Mouse (Mus musculus) MEL (cell line): ENCODE measurements around the gene Sdccag8. TPM values are rescaled to one million over a fixed set of nuclear protein-coding genes. Genes with fewer than 3 reads are reported as not detected.

Experiments
- DNase-seq: peaks from one replicate; pipeline ENCODE4 v3.0.0; 2011; ENCODE audit warnings: low read depth, low spot score
- H3K27ac ChIP-seq: 2 replicates; pipeline ENCODE4 v1.5.1; 2012; ENCODE audit warnings: low read depth, mild to moderate bottlenecking, control low read depth, low read length, moderate library complexity; ENCODE audit not compliant: control insufficient read depth
- H3K27me3 ChIP-seq, 2 experiments: fragments of 150-350 bp in 1 of 2; sonication (generic) in 1 of 2; 2 replicates each; pipeline ENCODE4 v1.6.1; 2012; ENCODE audit warnings: low read length in 2 of 2, mild to moderate bottlenecking in 2 of 2, improper control_type of control experiment in 1 of 2, moderate library complexity in 1 of 2; ENCODE audit not compliant: insufficient read depth in 2 of 2, control insufficient read depth in 1 of 2
- H3K36me3 ChIP-seq, 2 experiments: 2 replicates each; pipeline ENCODE4 v1.6.1; 2012 to 2014; ENCODE audit warnings: low read length in 2 of 2, improper control_type of control experiment in 1 of 2, inconsistent platforms in 1 of 2, mild to moderate bottlenecking in 1 of 2; ENCODE audit not compliant: insufficient read depth in 2 of 2, control insufficient read depth in 1 of 2
- H3K4me1 ChIP-seq, 2 experiments: fragments of 150-350 bp in 1 of 2; sonication (generic) in 1 of 2; 2 replicates each; pipeline ENCODE4 v1.6.1; 2012; ENCODE audit warnings: low read length in 2 of 2, improper control_type of control experiment in 1 of 2, mild to moderate bottlenecking in 1 of 2; ENCODE audit not compliant: insufficient read depth in 2 of 2, control insufficient read depth in 1 of 2
- H3K4me3 ChIP-seq, 2 experiments: fragments of 150-350 bp in 1 of 2; sonication (generic) in 1 of 2; 2 replicates each; pipeline ENCODE4 v1.5.1; 2012; ENCODE audit warnings: low read depth in 2 of 2, low read length in 2 of 2, mild to moderate bottlenecking in 2 of 2, moderate library complexity in 2 of 2, control low read depth in 1 of 2, improper control_type of control experiment in 1 of 2; ENCODE audit not compliant: control insufficient read depth in 1 of 2, insufficient read depth in 1 of 2
- H3K79me2 ChIP-seq: 2 replicates; pipeline ENCODE4 v1.6.1; 2012; ENCODE audit warnings: mild to moderate bottlenecking, low read length, moderate library complexity; ENCODE audit not compliant: control insufficient read depth, poor library complexity, insufficient read depth
- H3K9ac ChIP-seq: 2 replicates; pipeline ENCODE4 v1.6.1; 2012; ENCODE audit warnings: low read depth, mild to moderate bottlenecking, control low read depth, low read length, moderate library complexity; ENCODE audit not compliant: control insufficient read depth, poor library complexity, severe bottlenecking
- H3K9me3 ChIP-seq: fragments of 150-350 bp; sonication (generic); replicated peaks from 2 replicates; pipeline ENCODE4 v1.6.1; 2012; ENCODE audit warnings: mild to moderate bottlenecking, low read length, improper control_type of control experiment, moderate library complexity; ENCODE audit not compliant: insufficient read depth
- BHLHE40 ChIP-seq: IDR thresholded peaks from 2 replicates; pipeline ENCODE4 v1.6.1; 2012; ENCODE audit warnings: low read depth, mild to moderate bottlenecking, inconsistent platforms, low read length, improper control_type of control experiment, borderline replicate concordance
- CHD1 ChIP-seq: IDR thresholded peaks from 2 replicates; pipeline ENCODE4 v1.6.1; 2012; ENCODE audit warnings: low read depth, mild to moderate bottlenecking, inconsistent platforms, low read length, improper control_type of control experiment
- CHD2 ChIP-seq: IDR thresholded peaks from 2 replicates; pipeline ENCODE4 v1.6.1; 2011; ENCODE audit warnings: low read length, improper control_type of control experiment
- CTCF ChIP-seq, 3 experiments: IDR thresholded peaks in 2 of 3; conservative IDR thresholded peaks in 1 of 3; 2 replicates each; pipeline ENCODE4 v1.5.1; 2011 to 2012; ENCODE audit warnings: low read length in 3 of 3, low read depth in 2 of 3, mild to moderate bottlenecking in 2 of 3, improper control_type of control experiment in 1 of 3, inconsistent platforms in 1 of 3, mixed read lengths in 1 of 3, moderate library complexity in 1 of 3; ENCODE audit not compliant: control insufficient read depth in 1 of 3, insufficient read depth in 1 of 3, poor library complexity in 1 of 3, severe bottlenecking in 1 of 3
- E2F4 ChIP-seq: IDR thresholded peaks from 2 replicates; pipeline ENCODE4 v1.6.1; 2011; ENCODE audit warnings: low read depth, low read length, improper control_type of control experiment, borderline replicate concordance
- EP300 ChIP-seq, 2 experiments: IDR thresholded peaks; 2 replicates each; pipeline ENCODE4 v1.6.1; 2011; ENCODE audit warnings: improper control_type of control experiment in 2 of 2, low read length in 2 of 2, low read depth in 1 of 2, mild to moderate bottlenecking in 1 of 2
- GATA1 ChIP-seq: IDR thresholded peaks from 2 replicates; pipeline ENCODE4 v1.6.1; 2011; ENCODE audit warnings: low read depth, low read length, improper control_type of control experiment
- MAFK ChIP-seq: IDR thresholded peaks from 2 replicates; pipeline ENCODE4 v1.6.1; 2011; ENCODE audit warnings: low read depth, mild to moderate bottlenecking, low read length, improper control_type of control experiment, borderline replicate concordance
- MAX ChIP-seq: IDR thresholded peaks from 2 replicates; pipeline ENCODE4 v1.6.1; 2011; ENCODE audit warnings: low read length, improper control_type of control experiment
- MEF2A ChIP-seq: IDR thresholded peaks from 2 replicates; pipeline ENCODE4 v1.6.1; 2014; ENCODE audit warnings: low read depth, mild to moderate bottlenecking, inconsistent platforms, low read length, improper control_type of control experiment; ENCODE audit not compliant: poor library complexity, insufficient replicate concordance, severe bottlenecking; ENCODE audit errors: extremely low read depth
- MXI1 ChIP-seq: IDR thresholded peaks from 2 replicates; pipeline ENCODE4 v1.6.1; 2011; ENCODE audit warnings: mild to moderate bottlenecking, low read depth, low read length, improper control_type of control experiment
- MYC ChIP-seq: IDR thresholded peaks from 2 replicates; pipeline ENCODE4 v1.6.1; 2011; ENCODE audit warnings: low read depth, mild to moderate bottlenecking, low read length, improper control_type of control experiment, moderate library complexity
- NRF1 ChIP-seq: IDR thresholded peaks from 2 replicates; pipeline ENCODE4 v1.6.1; 2014; ENCODE audit warnings: low read depth, mild to moderate bottlenecking, inconsistent platforms, low read length, improper control_type of control experiment, moderate library complexity; ENCODE audit not compliant: poor library complexity, insufficient read depth, severe bottlenecking
- POLR2AphosphoS2 ChIP-seq: IDR thresholded peaks from 2 replicates; pipeline ENCODE4 v1.6.1; 2011; ENCODE audit warnings: low read length, improper control_type of control experiment
- POLR2AphosphoS5 ChIP-seq: IDR thresholded peaks from 2 replicates; pipeline ENCODE4 v1.6.1; 2012; ENCODE audit warnings: low read depth, borderline replicate concordance, mild to moderate bottlenecking, inconsistent platforms, low read length, moderate library complexity, mixed read lengths
- RAD21 ChIP-seq: IDR thresholded peaks from 2 replicates; pipeline ENCODE4 v1.6.1; 2011; ENCODE audit warnings: mild to moderate bottlenecking, low read depth, low read length, improper control_type of control experiment
- SMC3 ChIP-seq: IDR thresholded peaks from 2 replicates; pipeline ENCODE4 v1.6.1; 2011; ENCODE audit warnings: low read depth, low read length, improper control_type of control experiment
- TAL1 ChIP-seq: IDR thresholded peaks from 2 replicates; pipeline ENCODE4 v1.6.1; 2012; ENCODE audit warnings: mild to moderate bottlenecking, inconsistent platforms, low read length, moderate library complexity, mixed read lengths
- USF1 ChIP-seq: IDR thresholded peaks from 2 replicates; pipeline ENCODE4 v1.6.1; 2014; ENCODE audit warnings: low read depth, mild to moderate bottlenecking, inconsistent platforms, low read length, improper control_type of control experiment, moderate library complexity
- USF2 ChIP-seq, 2 experiments: IDR thresholded peaks; 2 replicates each; pipeline ENCODE4 v1.6.1; 2011 to 2012; ENCODE audit warnings: improper control_type of control experiment in 2 of 2, low read length in 2 of 2, borderline replicate concordance in 1 of 2, inconsistent platforms in 1 of 2, low read depth in 1 of 2, mild to moderate bottlenecking in 1 of 2; ENCODE audit not compliant: insufficient read depth in 1 of 2
- ZC3H11A ChIP-seq: IDR thresholded peaks from 2 replicates; pipeline ENCODE4 v1.6.1; 2012; ENCODE audit warnings: low read depth, mild to moderate bottlenecking, inconsistent platforms, low read length, improper control_type of control experiment
- ZMIZ1 ChIP-seq: IDR thresholded peaks from 2 replicates; pipeline ENCODE4 v1.6.1; 2012; ENCODE audit warnings: low read depth, mild to moderate bottlenecking, inconsistent platforms, low read length, improper control_type of control experiment, moderate library complexity
- ZNF384 ChIP-seq: IDR thresholded peaks from 2 replicates; pipeline ENCODE4 v1.6.1; 2012; ENCODE audit warnings: low read depth, mild to moderate bottlenecking, inconsistent platforms, low read length, improper control_type of control experiment
- polyA plus RNA-seq, 2 experiments: library from polyadenylated mRNA; stranded (reverse) in 1 of 2; unstranded in 1 of 2; fragments of >175 nt in 1 of 2; fragments of >200 nt in 1 of 2; gene quantifications; 2 replicates each; pipeline versions ENCODE4 v1.2.1 to v1.2.4; 2012; ENCODE audit warnings: low replicate concordance in 2 of 2, low read depth in 1 of 2; ENCODE audit not compliant: insufficient read length in 2 of 2, insufficient read depth in 1 of 2, missing spikeins in 1 of 2
- total RNA-seq: library from RNA; depleted of rRNA; stranded (reverse); fragments of 300-350 nt; gene quantifications from 2 replicates; pipeline ENCODE4 v1.2.3, GENCODE M21; 2012

Gene Sdccag8
- total and polyA plus RNA-seq, 3 experiments, result 4.6 to 7.8 TPM; not detected in 1

- H3K9ac ChIP-seq, result no peak overlapping the region
- DNase-seq, result no peak
Observed at GRCm38 (mm10) chr1:177027706-177028105, 213.2 kb downstream of the Sdccag8 start.

GRCm38 (mm10) chr1:177029032-177029431 is 214.6 kb downstream of the Sdccag8 start:
- Histone ChIP-seq H3K36me3 (no peaks in the 10 kb centered on the region), H3K9me3 (no peaks in the 10 kb centered on the region), H3K4me3 (no peak overlapping the region), H3K27ac (no peak overlapping the region), H3K79me2 (no peaks in the 10 kb centered on the region), H3K4me1 (no peaks in the 10 kb centered on the region), H3K9ac (no peak overlapping the region), H3K27me3 (no peaks in the 10 kb centered on the region)
- DNase-seq, result no peak
- TF ChIP-seq POLR2AphosphoS2 (no peak), E2F4 (no peak), MAFK (no peak), EP300 (IDR thresholded peaks at IDR 0.05; ENCODE audit: low read depth in 1 of 2, low read length in 2 of 2) (no peak), POLR2AphosphoS5 (no peak), MEF2A (no peak), NRF1 (no peak), USF1 (no peak), MXI1 (no peak)

More at GRCm38 (mm10) chr1:177027706-177028105, 213.2 kb downstream of the Sdccag8 start:
- H3K9me3 ChIP-seq, result no peaks in the 10 kb centered on the region
- H3K4me3 ChIP-seq, result no peak overlapping the region
- H3K4me1 ChIP-seq, result no peaks in the 10 kb centered on the region
- H3K27ac ChIP-seq, result no peak overlapping the region
- H3K36me3 ChIP-seq, result no peaks in the 10 kb centered on the region
- no peaks in the 10 kb centered on the region for H3K79me2 ChIP-seq
- TF ChIP-seq GATA1 (no peak), TAL1 (no peak), CHD1 (no peak), MXI1 (no peak), MAFK (no peak), NRF1 (no peak), ZNF384 (no peak), MYC (no peak)
- H3K27me3 ChIP-seq, result no peaks in the 10 kb centered on the region

GRCm38 (mm10) chr1:177030669-177031068 is 216.2 kb downstream of the Sdccag8 start:
- Histone ChIP-seq H3K4me3 (no peak overlapping the region), H3K36me3 (no peaks in the 10 kb centered on the region), H3K9me3 (no peaks in the 10 kb centered on the region), H3K27ac (no peak overlapping the region), H3K9ac (no peak overlapping the region), H3K27me3 (no peaks in the 10 kb centered on the region), H3K79me2 (no peaks in the 10 kb centered on the region), H3K4me1 (no peaks in the 10 kb centered on the region)
- no peak for TF ChIP-seq GATA1
- no peak for TF ChIP-seq SMC3
- TF ChIP-seq CHD2, result no peak
- no peak for TF ChIP-seq ZMIZ1
- no peak for TF ChIP-seq BHLHE40
- no peak for TF ChIP-seq ZNF384
- no peak for TF ChIP-seq CTCF (IDR thresholded peaks at IDR 0.05 in 2 of 3, conservative IDR thresholded peaks at IDR 0.05 in 1 of 3; ENCODE audit: control insufficient read depth in 1 of 3, insufficient read depth in 1 of 3, low read depth in 2 of 3, low read length in 3 of 3, poor library complexity in 1 of 3, severe bottlenecking in 1 of 3)
- no peak for TF ChIP-seq NRF1
- TF ChIP-seq MAFK, result no peak
- TF ChIP-seq MAX, result no peak
- no peak for TF ChIP-seq ZC3H11A
- no peak for TF ChIP-seq USF2 (IDR thresholded peaks at IDR 0.05; ENCODE audit: borderline replicate concordance in 1 of 2, insufficient read depth in 1 of 2, low read depth in 1 of 2, low read length in 2 of 2)
- no peak for TF ChIP-seq RAD21
- DNase-seq, result no peak
